ENCODE assay signal across 8 mouse cellular contexts in the genomic region with DNA sequence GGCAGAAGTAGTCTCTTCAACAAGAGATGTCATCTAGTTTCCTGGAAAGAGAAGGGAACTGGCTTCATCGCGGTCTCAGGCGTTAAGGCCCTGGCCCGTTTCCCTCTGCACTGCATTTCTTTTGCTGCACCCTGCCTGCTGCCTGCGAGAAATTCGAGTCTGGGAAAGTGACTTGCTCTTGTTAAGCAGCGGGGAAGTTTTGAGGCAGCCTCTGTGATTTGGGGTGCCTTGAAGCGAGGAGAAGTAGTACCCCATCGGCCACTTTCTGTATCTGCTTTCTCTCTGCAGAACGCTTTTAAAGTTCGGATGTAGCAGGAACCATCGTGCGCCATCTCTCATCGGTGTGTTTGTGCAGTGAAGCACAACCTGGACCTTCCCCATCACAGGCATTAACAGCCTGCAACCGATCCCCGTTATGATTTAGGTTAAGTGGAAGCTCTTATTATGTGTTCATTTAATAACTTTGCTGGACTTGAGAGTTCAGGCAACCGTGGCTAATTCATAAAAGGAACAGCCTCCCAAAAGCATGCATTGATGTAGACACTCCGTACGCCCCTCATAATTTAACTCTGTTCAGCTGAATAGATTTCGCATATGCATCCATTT.
DNase-seq lines count a peak whose midpoint lies in the region; ATAC-seq lines count a peak whose summit lies in the region.

No protein-coding gene starts in this region.

- no peak for DNase-seq in heart, embryonic 10.5 days (ENCODE audit: low spot score)
- DNase-seq in heart, postnatal 36 days: no peak
- peak; percentile 20 for DNase-seq in lung, postnatal 10 days
- DNase-seq in lung, adult 18-20 months: no peak
- DNase-seq in retina, postnatal 1 day: peak; percentile 54
- no peak for DNase-seq in thymus, postnatal 10 days (ENCODE audit: low spot score in 2 of 2)
- DNase-seq in spleen, postnatal 10 days (ENCODE audit: low spot score in 2 of 2): no peak

- no peaks in the 10 kb centered on the region for H3K9me3 ChIP-seq in heart, embryonic 10.5 days
- no peaks in the 10 kb centered on the region for H3K9me3 ChIP-seq in hindbrain, embryonic 12.5 days (replicated peaks)

- H3K9ac ChIP-seq in hindbrain, embryonic 12.5 days: no peak overlapping the region

- intact Hi-C loops in heart, postnatal 36 days (cut with DNase I): no loop called here

- no peaks in the 10 kb centered on the region for H3K36me3 ChIP-seq in heart, embryonic 10.5 days
- no peaks in the 10 kb centered on the region for H3K36me3 ChIP-seq in hindbrain, embryonic 12.5 days

- 65% methylated on average over 20 of the region's 20 CpGs for WGBS in heart, embryonic 10.5 days
- WGBS in hindbrain, embryonic 12.5 days: 55% methylated on average over 20 of the region's 20 CpGs

- no peaks in the 10 kb centered on the region for H3K27me3 ChIP-seq in heart, embryonic 10.5 days (ENCODE audit: insufficient read depth, poor library complexity, severe bottlenecking)
- H3K27me3 ChIP-seq in hindbrain, embryonic 12.5 days: no peaks in the 10 kb centered on the region

- peaks cover 42% of the 10 kb centered on the region for H3K4me1 ChIP-seq in heart, embryonic 10.5 days
- peaks cover 11% of the 10 kb centered on the region for H3K4me1 ChIP-seq in hindbrain, embryonic 12.5 days

- ATAC-seq in hindbrain, embryonic 12.5 days (ENCODE audit: low FRiP score): no peak

- H3K27ac ChIP-seq in heart, embryonic 10.5 days: peak overlapping the region; percentile 19; the same call in 1 of the 2 replicates
- peak overlapping the region; percentile 52 for H3K27ac ChIP-seq in hindbrain, embryonic 12.5 days

- H3K4me3 ChIP-seq in heart, embryonic 10.5 days: no peak overlapping the region
- no peak overlapping the region for H3K4me3 ChIP-seq in hindbrain, embryonic 12.5 days

- H3K4me2 ChIP-seq in hindbrain, embryonic 12.5 days (replicated peaks): no peak overlapping the region

Comparison
In these comparisons a context has a peak if more than half of its experiments do, and no peak if none do; other contexts are left out.
1. DNase-seq: peak in lung, postnatal 10 days (single experiment) and retina, postnatal 1 day (single experiment); none in heart, embryonic 10.5 days (single experiment), heart, postnatal 36 days (0 of 2), lung, adult 18-20 months (0 of 2), thymus, postnatal 10 days (0 of 2) and spleen, postnatal 10 days (0 of 2).